Mouse (Mus musculus) heart, adult 2 months (tissue): ENCODE results near the gene Vwa2.

ENCODE experiments used
- CTCF ChIP-seq: fragments of 200-600 bp; IDR thresholded peaks from 2 replicates; pipeline ENCODE4 v1.8.1; 2022; ENCODE audit warnings: antibody characterized with exemption, mild to moderate bottlenecking, moderate library complexity
- POLR2A ChIP-seq: fragments of 200-500 bp; IDR thresholded peaks from 2 replicates; pipeline ENCODE4 v1.6.1; 2011; ENCODE audit warnings: mild to moderate bottlenecking, low read depth, low read length, control low read depth; ENCODE audit not compliant: insufficient read depth

DNA sequence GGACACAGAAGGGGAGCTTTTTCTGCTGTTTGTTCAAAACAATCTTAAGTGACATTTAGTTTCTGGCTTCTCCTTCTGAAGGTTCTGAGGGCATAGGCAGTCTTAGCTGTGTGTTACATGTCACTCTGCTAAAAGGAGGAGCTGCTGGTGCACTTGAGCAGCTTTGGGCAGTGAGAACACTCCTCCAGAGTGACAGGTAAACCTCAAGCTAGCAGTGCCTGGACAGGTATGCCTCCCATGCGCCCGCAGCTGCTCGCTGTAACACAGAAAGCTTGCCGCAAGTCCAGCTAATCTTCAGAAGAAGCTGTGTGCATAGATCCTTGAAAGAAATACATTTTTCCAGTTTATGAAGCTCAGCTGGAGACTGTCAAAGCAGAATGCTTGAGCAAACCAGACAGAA, 43.9 kb upstream of the Vwa2 start:
- no peak for TF ChIP-seq POLR2A
- no peak for TF ChIP-seq CTCF
